Mouse (Mus musculus): Measurements from ENCODE around the gene Defb36.

Defb36 gene

GRCm38 (mm10) chr2:152622953-152623352, 18.8 kb downstream of the Defb36 start, which contains the start of gene Defb25:
Defb25 (minus strand) TSS chr2:152623053.
- no peak for DNase-seq

DNA sequence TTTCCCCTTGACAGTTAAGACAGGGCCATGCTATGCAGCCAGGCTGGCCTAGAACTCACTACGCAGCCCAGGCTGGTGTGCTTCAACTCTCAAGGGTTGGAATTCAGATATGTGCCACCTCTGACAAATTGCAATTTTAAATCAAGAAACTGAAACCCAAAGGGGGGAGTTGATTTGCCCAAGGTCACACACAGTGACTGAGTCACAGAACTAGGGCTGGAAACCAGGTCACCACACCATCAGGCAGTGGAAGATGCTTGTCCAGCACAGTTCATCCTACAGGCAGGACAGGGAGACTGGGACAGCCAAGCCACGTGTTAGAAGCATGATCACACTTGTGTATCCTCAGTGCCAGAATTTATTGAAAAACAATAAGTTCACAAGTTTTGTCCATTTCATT, 20.4 kb downstream of the Defb36 start:
- no peak for DNase-seq

GRCm38 (mm10) chr2:152625256-152625655, 21.1 kb downstream of the Defb36 start:
- DNase-seq: no peak

GRCm38 (mm10) chr2:152626774-152627591, 22.9 kb downstream of the Defb36 start, which contains the start of gene Rem1:
Rem1 (plus strand) TSS chr2:152626951.
- no peak for DNase-seq

GRCm38 (mm10) chr2:152628066-152628465, 23.9 kb downstream of the Defb36 start:
- no peak for DNase-seq

DNA sequence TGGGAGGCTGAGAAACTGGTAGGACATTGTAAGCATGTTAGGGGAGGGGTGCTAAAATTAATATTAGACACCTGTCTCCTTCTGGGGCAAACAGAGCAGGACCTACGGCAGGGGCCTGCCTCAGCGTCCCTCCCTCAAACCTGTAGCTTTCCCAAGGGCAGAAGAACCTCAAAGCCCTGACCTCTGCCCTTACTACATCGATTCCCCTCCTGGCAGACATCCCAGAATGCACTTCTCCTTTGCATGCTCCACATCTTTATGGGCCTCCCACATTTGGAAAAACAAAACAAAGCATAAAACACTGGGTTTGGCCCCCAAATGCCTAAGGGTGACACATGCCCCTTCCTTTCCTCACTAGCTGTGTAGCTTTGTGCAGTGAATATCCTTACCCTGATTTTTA, 25.1 kb downstream of the Defb36 start:
- no peak for DNase-seq

GRCm38 (mm10) chr2:152629904-152630303, 25.8 kb downstream of the Defb36 start:
- no peak for DNase-seq

DNA sequence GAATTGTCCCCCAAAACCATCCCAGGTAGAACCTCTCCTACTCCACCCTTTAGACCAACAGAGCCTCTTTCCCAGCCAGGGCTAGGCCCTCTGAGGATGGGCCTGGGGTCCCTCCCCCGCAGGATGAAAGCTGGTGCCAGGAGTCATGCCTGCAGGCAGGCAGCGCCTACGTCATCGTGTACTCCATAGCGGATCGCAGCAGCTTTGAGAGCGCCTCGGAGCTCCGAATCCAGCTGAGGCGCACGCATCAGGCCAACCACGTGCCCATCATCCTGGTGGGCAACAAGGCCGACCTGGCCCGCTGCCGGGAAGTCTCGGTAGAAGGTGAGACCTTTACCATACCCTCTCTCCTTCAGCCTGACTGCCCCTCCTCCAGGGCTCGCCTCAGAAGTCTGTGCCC, 29.2 kb downstream of the Defb36 start:
- no peak for DNase-seq

DNA sequence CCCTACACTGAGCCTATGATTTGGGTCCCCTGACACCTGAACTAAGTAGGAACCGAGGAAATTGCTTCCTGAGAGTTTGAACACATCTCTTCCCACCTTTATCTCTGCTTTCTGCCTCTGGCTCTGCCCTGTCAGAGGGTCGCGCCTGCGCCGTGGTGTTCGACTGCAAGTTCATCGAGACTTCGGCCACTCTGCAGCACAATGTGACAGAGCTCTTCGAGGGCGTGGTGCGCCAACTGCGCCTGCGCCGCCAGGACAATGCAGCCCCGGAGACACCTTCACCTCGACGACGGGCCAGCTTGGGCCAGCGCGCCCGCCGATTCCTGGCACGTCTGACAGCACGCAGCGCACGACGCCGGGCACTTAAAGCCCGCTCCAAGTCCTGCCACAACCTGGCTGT, 30.2 kb downstream of the Defb36 start:
- DNase-seq: no peak

DNA sequence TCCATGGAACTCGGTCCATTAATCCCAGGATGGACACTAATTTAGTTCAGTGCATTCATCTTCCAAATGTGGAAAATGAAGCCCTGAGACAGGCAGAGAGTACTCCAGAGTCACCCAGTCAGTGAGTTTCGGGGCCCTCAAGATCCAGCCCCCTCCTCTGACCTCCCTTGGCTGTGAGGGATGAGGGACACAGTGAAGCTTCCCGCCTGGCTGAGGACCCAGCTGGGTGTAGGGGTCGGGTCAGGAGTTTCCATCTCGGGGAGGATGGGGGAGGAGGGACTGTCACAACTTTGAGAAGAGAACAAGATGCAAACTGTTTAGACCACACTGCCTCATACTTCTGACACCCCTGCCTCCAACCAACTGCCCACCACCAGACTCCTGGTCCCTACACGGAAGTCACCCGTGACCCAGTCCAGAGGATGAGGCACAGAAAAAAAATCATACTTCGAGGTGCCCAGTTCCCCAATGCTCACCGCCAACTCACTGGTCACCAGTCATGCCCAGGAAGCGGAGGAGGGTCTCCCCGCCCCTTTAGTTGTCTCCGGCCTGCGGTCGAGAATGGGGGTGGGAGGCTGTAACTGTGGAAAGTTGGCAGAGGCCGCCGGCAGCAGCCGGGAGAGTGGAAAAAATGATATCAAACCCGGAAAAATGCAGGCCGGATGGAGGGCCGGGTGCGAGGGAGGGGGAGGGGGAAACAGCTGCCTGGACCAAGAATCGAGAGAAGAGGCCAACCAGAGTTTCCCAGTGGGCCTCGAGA, 32.3 kb downstream of the Defb36 start:
- no peak for DNase-seq

- no peak for DNase-seq
Measured at GRCm38 (mm10) chr2:152637006-152637322, 32.8 kb downstream of the Defb36 start.

GRCm38 (mm10) chr2:152637381-152637780, 33.3 kb downstream of the Defb36 start:
- no peak for DNase-seq

GRCm38 (mm10) chr2:152638865-152639264, 34.7 kb downstream of the Defb36 start:
- DNase-seq: no peak

DNA sequence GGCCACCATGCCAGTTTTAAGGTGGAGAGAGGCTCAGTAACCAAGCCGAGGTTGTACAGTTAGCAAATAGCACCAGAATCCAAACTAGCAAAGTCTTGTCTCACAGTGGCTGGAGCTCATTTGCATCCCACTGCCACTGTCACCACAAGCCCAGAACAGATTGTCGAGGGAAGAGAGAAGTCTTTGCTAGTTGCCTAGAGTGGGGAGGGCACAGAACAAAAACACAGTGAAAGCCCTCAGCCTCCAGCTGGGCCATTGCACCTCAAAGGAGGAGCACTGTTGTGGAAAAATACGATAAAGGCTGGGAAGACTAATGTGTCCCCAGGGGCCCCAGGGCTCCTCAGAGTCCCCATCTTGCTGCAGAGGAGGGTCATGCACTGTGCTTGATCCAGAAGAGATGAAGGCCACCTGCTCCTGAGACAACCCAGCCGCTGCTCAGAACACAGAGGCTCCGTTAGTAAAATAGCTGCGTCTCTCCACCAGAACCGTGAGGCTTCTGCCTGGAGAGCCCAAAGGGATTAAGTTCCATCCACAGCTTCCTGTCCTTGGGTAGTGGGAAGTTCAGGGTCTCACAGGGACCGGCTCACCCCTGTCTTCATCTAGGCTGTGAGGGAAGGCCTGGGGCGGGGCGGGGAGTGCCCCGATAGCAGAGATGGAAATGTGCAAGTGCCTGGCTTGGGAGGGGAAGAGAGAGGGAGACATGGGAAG, 35.4 kb downstream of the Defb36 start:
- no peak for DNase-seq

GRCm38 (mm10) chr2:152652901-152653620, 48.9 kb downstream of the Defb36 start:
- no peak for DNase-seq

DNA sequence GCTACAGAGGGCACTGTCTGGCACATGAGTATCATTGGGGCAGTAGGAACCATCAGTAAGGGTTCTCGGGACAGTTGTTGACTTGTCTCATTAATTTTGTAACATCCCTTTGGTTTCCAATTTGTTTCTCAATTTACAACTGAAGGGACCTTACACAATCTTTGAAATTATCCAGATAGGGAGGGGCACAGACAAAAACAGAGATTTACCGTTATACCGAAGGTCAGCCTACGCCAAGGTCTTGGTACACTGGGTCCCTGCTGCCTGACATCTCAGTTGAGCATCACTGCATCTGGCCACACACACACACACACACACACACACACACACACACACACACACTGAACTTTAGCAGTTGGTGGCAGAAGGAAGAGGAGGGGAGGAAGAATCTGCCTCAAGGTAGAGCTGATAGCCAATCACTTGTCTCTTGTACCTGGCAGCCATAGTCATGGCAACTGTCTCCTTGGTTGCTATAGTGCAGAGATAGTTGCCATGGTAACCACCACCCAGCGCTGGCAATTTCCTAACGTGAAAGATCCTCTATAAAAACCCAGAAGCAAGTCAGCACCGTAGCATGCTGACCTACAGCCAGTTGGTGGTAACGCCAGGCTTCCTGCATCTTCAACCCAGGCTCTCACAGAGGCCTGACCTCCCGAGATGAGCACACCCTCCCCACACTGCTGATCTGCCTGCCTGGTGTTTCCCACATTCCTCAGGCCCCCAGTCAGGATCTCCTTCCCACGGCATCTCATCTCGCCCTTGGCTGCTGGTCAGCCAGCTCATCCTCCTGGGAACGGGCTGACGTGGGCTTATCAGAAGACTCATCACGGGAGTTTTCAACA, 50.0 kb downstream of the Defb36 start:
- DNase-seq: no peak

DNA sequence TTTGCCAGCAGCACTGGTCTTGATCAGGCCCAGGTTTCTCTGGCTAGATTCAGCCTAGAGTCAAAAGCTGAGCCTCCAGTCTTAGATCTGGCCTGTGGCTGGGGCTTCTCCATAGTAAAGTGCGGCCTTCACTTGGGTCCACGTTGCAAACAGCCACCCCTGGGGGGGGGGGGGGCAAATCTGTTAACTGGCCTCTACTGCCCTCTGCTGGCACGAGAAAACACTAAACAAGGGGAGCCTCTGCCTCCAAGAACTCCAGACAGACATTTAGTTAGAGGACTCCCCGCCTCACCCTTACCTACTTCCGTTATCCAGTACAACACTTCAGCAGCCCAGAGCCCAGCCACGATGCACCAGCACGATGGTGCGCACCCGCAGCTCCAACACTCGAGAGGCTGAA, 53.3 kb downstream of the Defb36 start:
- no peak for DNase-seq

GRCm38 (mm10) chr2:152661163-152661562, 57.0 kb downstream of the Defb36 start:
- DNase-seq: no peak
